Mouse (Mus musculus) gastrocnemius, adult 18-20 months (tissue): ENCODE results near the gene Olfr251. TPM values are rescaled to one million over a fixed set of nuclear protein-coding genes. Genes with fewer than 3 reads are reported as not detected.
"Not testable (repeated sequence)": the region's sequence is repeated elsewhere in the genome, so short reads cannot be mapped to it uniquely, and the experiment has no call there.

Experiments
- DNase-seq: peaks from one replicate; pipeline ENCODE4 v3.0.0; 2021; ENCODE audit warnings: low spot score
- long read RNA-seq, 2 experiments: library from polyadenylated mRNA; stranded (forward); transcript quantifications; one replicate each; pipeline ENCODE4 v2.0.0; 2021
- total RNA-seq, 2 experiments: library from RNA; stranded (reverse); gene quantifications; 2 replicates each; pipeline ENCODE4 v1.2.3; 2021

The Olfr251 gene
- not detected for total RNA-seq
- long read RNA-seq, experiment 1 = 0 reads
- long read RNA-seq, experiment 2 = 0 reads

- DNase-seq = no peak
Observed at GRCm38 (mm10) chr9:38376786-38377185, at the start of gene Olfr251. Olfr251 (plus strand) TSS chr9:38377086.

DNA sequence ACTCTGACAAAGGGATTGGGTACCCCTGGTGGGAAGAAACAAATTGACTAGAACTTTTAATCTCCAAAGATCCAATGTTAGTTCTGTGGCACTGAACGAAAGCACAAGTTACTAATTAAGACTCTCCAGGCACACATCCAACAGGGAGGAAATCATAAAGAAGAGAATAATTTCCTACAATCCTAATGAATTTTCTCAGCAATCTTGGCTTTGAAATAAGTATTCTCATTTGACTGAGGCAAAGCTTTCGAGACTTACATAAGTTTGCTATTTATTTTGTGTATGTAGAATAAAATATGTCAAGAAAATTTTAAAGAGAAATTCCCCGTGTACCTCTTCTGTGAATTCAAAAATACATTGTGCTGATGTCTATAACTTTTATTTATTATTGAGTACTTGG is 48.1 kb upstream of the Olfr251 start, which contains the start of gene Olfr25:
Gene Olfr25, plus strand, starts transcription at position 301 of the 400 bp plus-strand sequence.
- DNase-seq = no peak

- no peak for DNase-seq
Observed at GRCm38 (mm10) chr9:38348111-38348510, 28.8 kb upstream of the Olfr251 start, which contains the start of gene Olfr898. Olfr898 (plus strand) TSS chr9:38348411.

DNA sequence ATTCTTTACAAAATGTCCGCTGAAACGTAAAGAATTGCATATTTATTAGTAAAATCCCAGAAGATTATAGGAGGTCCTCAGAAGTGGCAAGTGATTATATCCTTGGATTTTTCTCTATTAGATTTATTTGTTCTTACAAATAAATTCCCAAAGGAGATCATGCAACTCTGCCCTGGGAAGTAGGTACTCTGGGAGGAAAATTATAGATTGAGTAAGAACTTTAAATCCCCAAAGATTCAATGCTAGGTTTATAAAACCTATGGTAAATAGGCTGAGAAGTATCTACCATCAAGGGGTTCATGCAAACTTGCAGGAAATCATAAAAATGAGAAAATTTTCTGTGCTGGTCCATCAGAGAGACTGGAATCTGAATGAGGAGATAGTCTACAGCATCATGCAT is 10.3 kb upstream of the Olfr251 start, which contains the start of gene Olfr250:
Gene Olfr250, plus strand, starts transcription at position 301 of the 400 bp plus-strand sequence.
- no peak for DNase-seq

DNA sequence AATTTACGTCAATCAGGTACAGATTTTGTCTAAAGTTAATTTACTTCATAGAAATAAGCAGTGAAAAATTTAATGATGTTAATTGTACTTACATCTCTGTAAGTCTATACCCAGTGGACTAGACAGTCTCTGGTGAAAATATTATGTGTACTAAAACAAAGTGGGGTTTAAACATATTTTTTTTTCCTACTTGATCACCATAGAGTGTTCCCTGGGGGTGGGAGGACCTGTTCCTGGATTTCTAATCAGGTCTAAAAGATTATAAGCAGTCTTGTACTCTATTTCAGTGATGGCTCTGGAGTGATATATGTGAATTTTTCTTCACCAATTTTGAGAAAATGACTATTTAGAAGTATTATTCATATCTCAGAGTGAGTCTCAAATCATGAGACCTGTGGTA is 24.5 kb downstream of the Olfr251 start, which contains the start of gene Olfr147:
Gene Olfr147, plus strand, starts transcription at position 301 of the 400 bp plus-strand sequence.
- no peak for DNase-seq

DNA sequence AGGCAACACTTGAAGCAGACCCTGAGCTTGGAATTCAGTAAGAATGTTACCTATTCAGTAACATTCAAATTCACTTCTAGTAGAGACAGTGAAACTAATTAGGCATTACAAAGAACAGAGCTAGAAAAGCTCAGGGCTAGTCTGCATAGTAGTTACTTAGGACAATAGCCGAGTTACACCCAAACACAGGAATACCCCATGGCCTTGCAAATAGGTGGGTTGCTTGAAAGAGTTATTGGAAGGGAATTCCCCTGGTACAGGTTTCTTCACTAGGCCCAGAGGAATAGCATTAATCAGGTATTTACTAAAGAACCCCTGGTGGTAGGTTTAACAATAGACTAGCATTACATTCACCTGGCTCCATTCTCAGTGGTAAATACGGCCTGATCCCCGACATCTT is 30.6 kb downstream of the Olfr251 start:
- not testable (repeated sequence) for DNase-seq

GRCm38 (mm10) chr9:38413502-38413901 is 36.6 kb downstream of the Olfr251 start:
- DNase-seq = not testable (repeated sequence)

DNA sequence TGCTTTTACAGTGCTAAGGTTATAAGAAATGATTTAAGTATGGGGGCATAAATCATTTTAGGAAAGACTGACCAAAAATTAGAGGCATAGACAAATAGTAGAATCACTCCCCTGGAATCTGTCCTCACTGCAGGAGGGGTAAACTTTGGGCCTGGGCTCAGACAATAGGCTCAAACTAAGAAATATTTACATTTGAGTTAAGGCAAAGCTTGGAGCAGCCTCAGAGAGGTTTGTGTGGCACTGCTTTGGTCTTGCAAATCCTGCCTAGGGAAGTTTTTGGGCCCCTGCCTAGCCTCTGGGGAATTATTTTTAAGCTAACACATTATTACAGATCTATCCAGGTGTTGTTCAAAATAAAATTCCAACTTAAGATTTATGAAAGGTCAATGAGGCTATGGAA is 46.9 kb downstream of the Olfr251 start:
- DNase-seq = no peak

DNA sequence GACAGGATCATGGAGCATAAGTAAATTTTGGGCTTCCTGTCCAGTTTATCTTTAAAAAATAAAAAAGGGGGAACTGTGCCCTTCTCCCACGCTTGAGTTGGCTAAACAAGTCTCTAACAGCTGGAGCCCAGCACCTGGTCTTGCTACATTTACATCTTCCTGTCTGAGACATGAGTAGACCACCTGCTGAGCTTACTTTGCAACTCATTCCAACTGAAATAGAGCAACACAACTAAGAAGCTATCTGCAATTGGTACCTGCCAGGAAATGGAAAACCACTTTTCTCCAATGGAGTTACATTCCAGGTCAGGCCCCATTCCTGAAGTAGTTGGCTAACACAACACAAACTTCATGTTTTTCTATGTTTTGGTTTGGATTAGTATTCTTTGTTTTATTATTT is 50.1 kb downstream of the Olfr251 start:
- no peak for DNase-seq

GRCm38 (mm10) chr9:38429155-38429554 is 52.3 kb downstream of the Olfr251 start, which contains the start of gene Olfr901:
Olfr901 (plus strand) TSS chr9:38429455.
- DNase-seq = no peak

Other genes with a start within 250 kb of the Olfr251 start
- not detected for gene Olfr890, start 234.6 kb upstream of the Olfr251 start, total RNA-seq
- not detected for gene Olfr891, start 196.3 kb upstream of the Olfr251 start, total RNA-seq
- gene Olfr893, start 168.7 kb upstream of the Olfr251 start, total RNA-seq = not detected
- gene Olfr894, start 159.0 kb upstream of the Olfr251 start, total RNA-seq = not detected
- gene Olfr143, start 124.3 kb upstream of the Olfr251 start, total RNA-seq = not detected
- gene Olfr895, start 109.2 kb upstream of the Olfr251 start, total RNA-seq = not detected
- not detected for gene Olfr896-ps1, start 86.0 kb upstream of the Olfr251 start, total RNA-seq
- not detected for gene Olfr25, start 48.0 kb upstream of the Olfr251 start, total RNA-seq
- gene Olfr898, start 28.7 kb upstream of the Olfr251 start, total RNA-seq = not detected
- not detected for gene Olfr250, start 10.2 kb upstream of the Olfr251 start, total RNA-seq
- gene Olfr147, start 24.6 kb downstream of the Olfr251 start, total RNA-seq = not detected
- gene Olfr901, start 52.4 kb downstream of the Olfr251 start, total RNA-seq = not detected
- not detected for gene Olfr902, start 70.6 kb downstream of the Olfr251 start, total RNA-seq
- not detected for gene Olfr904, start 86.1 kb downstream of the Olfr251 start, total RNA-seq
- not detected for gene Olfr905, start 94.0 kb downstream of the Olfr251 start, total RNA-seq
- gene Olfr906, start 110.0 kb downstream of the Olfr251 start, total RNA-seq = not detected
- gene Olfr907, start 118.7 kb downstream of the Olfr251 start, total RNA-seq = not detected
- gene Olfr911-ps1, start 144.5 kb downstream of the Olfr251 start, total RNA-seq = not detected
- not detected for gene Olfr910, start 160.8 kb downstream of the Olfr251 start, total RNA-seq
- gene Olfr912, start 203.1 kb downstream of the Olfr251 start, total RNA-seq = not detected
- gene Olfr913, start 215.7 kb downstream of the Olfr251 start, total RNA-seq = not detected
- gene Olfr914, start 228.0 kb downstream of the Olfr251 start, total RNA-seq = not detected